Mouse (Mus musculus): Measurements from ENCODE around the gene Ccnf. TPM values are rescaled to one million over a fixed set of nuclear protein-coding genes. Genes with fewer than 3 reads are reported as not detected.

Ccnf gene
- 1.9 TPM for polyA plus RNA-seq (2014; fragmentation: Illumina TruSeq; extraction: RNeasy Lipid Tissue Mini Kit (QIAGEN cat#74804); ENCODE audit: low replicate concordance)

GRCm38 (mm10) chr17:24251320-24252069 is at the start of gene Ccnf:
TSS of gene Ccnf (minus strand) at chr17:24251484.

DNA sequence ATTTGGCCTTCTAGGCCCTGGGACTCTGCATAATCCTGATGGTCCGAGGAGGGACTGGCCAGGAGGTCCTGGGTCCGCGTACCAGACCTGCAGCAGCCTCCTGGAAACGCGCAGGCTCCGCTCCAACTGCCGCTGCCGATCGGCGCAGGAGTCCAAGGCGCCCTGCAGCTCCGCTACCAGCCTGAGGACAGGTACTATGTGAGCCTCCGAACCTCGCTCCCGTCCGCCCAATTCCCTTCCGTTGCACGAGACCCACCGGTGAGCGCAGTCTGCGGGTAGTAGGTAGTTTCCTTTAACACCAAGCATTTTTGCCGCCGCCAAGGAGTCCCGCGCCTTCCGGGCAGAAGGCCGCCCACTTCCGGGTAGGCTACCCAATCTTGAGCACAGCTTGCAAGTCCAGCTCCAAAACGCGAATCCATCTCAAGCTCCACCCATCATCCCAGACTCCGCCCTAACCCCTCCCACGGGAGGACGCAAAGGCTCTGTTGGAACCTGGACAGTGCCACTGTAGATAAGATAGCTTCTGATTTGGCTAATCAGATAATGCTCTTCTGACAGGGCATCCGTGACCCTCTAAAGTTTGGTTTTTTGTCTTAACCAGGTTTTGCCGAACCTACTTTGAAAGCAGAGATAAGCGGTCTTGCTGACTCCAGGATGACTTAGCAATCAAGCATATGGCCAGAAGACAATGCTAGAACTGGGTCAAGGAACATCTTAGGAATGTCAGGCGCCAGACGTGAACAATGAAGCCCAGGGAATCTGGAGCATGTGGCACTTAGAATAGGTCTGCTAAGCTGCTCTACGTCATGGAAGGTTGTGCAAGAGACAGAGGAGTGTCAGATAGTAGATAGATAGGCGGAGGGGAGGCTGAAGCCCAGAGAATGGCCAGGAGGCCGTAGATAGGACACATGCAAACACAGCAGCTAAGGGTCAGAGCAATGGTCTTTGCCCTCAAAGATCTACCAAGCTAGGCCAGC is 30.6 kb downstream of the Ccnf start, which contains the start of gene Tedc2:
Tedc2 (minus strand) TSS at position 417 of the 977 bp plus-strand sequence.

GRCm38 (mm10) chr17:24209043-24209915 is 42.0 kb downstream of the Ccnf start, which contains the start of gene Ntn3:
TSS of gene Ntn3 (minus strand) at chr17:24209531.

GRCm38 (mm10) chr17:24205284-24205888 is 45.9 kb downstream of the Ccnf start, which contains the start of gene Tbc1d24:
TSS of gene Tbc1d24 (minus strand) at chr17:24205562.

Other genes with a start within 250 kb of the Ccnf start
- gene Prss27, start 213.3 kb downstream of the Ccnf start, polyA plus RNA-seq (2014; fragmentation: Illumina TruSeq; extraction: RNeasy Lipid Tissue Mini Kit (QIAGEN cat#74804); ENCODE audit: low replicate concordance): not detected
- gene Kctd5, start 178.0 kb downstream of the Ccnf start, polyA plus RNA-seq (2014; fragmentation: Illumina TruSeq; extraction: RNeasy Lipid Tissue Mini Kit (QIAGEN cat#74804); ENCODE audit: low replicate concordance): 107 TPM
- gene Pdpk1, start 100.6 kb downstream of the Ccnf start, polyA plus RNA-seq (2014; fragmentation: Illumina TruSeq; extraction: RNeasy Lipid Tissue Mini Kit (QIAGEN cat#74804); ENCODE audit: low replicate concordance): 35.3 TPM
- 0.74 TPM for gene Amdhd2, start 87.7 kb downstream of the Ccnf start, polyA plus RNA-seq (2014; fragmentation: Illumina TruSeq; extraction: RNeasy Lipid Tissue Mini Kit (QIAGEN cat#74804); ENCODE audit: low replicate concordance)
- 38.1 TPM for gene Atp6v0c, start 81.8 kb downstream of the Ccnf start, polyA plus RNA-seq (2014; fragmentation: Illumina TruSeq; extraction: RNeasy Lipid Tissue Mini Kit (QIAGEN cat#74804); ENCODE audit: low replicate concordance)
- gene Tbc1d24, start 45.9 kb downstream of the Ccnf start, polyA plus RNA-seq (2014; fragmentation: Illumina TruSeq; extraction: RNeasy Lipid Tissue Mini Kit (QIAGEN cat#74804); ENCODE audit: low replicate concordance): 34.6 TPM
- not detected for gene Ntn3, start 42.0 kb downstream of the Ccnf start, polyA plus RNA-seq (2014; fragmentation: Illumina TruSeq; extraction: RNeasy Lipid Tissue Mini Kit (QIAGEN cat#74804); ENCODE audit: low replicate concordance)
- 2.5 TPM for gene Tedc2, start 30.6 kb downstream of the Ccnf start, polyA plus RNA-seq (2014; fragmentation: Illumina TruSeq; extraction: RNeasy Lipid Tissue Mini Kit (QIAGEN cat#74804); ENCODE audit: low replicate concordance)
- not detected for gene Abca17, start 99.6 kb upstream of the Ccnf start, polyA plus RNA-seq (2014; fragmentation: Illumina TruSeq; extraction: RNeasy Lipid Tissue Mini Kit (QIAGEN cat#74804); ENCODE audit: low replicate concordance)
- gene Abca3, start 100.5 kb upstream of the Ccnf start, polyA plus RNA-seq (2014; fragmentation: Illumina TruSeq; extraction: RNeasy Lipid Tissue Mini Kit (QIAGEN cat#74804); ENCODE audit: low replicate concordance): 1.4 TPM
- 70.5 TPM for gene Rnps1, start 163.1 kb upstream of the Ccnf start, polyA plus RNA-seq (2014; fragmentation: Illumina TruSeq; extraction: RNeasy Lipid Tissue Mini Kit (QIAGEN cat#74804); ENCODE audit: low replicate concordance)
- 15.5 TPM for gene Eci1, start 175.2 kb upstream of the Ccnf start, polyA plus RNA-seq (2014; fragmentation: Illumina TruSeq; extraction: RNeasy Lipid Tissue Mini Kit (QIAGEN cat#74804); ENCODE audit: low replicate concordance)
- not detected for gene Dnase1l2, start 191.6 kb upstream of the Ccnf start, polyA plus RNA-seq (2014; fragmentation: Illumina TruSeq; extraction: RNeasy Lipid Tissue Mini Kit (QIAGEN cat#74804); ENCODE audit: low replicate concordance)
- gene E4f1, start 218.8 kb upstream of the Ccnf start, polyA plus RNA-seq (2014; fragmentation: Illumina TruSeq; extraction: RNeasy Lipid Tissue Mini Kit (QIAGEN cat#74804); ENCODE audit: low replicate concordance): 0.67 TPM
- 39.1 TPM for gene Pgp, start 218.9 kb upstream of the Ccnf start, polyA plus RNA-seq (2014; fragmentation: Illumina TruSeq; extraction: RNeasy Lipid Tissue Mini Kit (QIAGEN cat#74804); ENCODE audit: low replicate concordance)
- gene Bricd5, start 222.4 kb upstream of the Ccnf start, polyA plus RNA-seq (2014; fragmentation: Illumina TruSeq; extraction: RNeasy Lipid Tissue Mini Kit (QIAGEN cat#74804); ENCODE audit: low replicate concordance): not detected
- 3.2 TPM for gene Mlst8, start 227.6 kb upstream of the Ccnf start, polyA plus RNA-seq (2014; fragmentation: Illumina TruSeq; extraction: RNeasy Lipid Tissue Mini Kit (QIAGEN cat#74804); ENCODE audit: low replicate concordance)
- not detected for gene Caskin1, start 237.1 kb upstream of the Ccnf start, polyA plus RNA-seq (2014; fragmentation: Illumina TruSeq; extraction: RNeasy Lipid Tissue Mini Kit (QIAGEN cat#74804); ENCODE audit: low replicate concordance)